26 mouse cellular contexts compared by ENCODE assay signal in the genomic region with DNA sequence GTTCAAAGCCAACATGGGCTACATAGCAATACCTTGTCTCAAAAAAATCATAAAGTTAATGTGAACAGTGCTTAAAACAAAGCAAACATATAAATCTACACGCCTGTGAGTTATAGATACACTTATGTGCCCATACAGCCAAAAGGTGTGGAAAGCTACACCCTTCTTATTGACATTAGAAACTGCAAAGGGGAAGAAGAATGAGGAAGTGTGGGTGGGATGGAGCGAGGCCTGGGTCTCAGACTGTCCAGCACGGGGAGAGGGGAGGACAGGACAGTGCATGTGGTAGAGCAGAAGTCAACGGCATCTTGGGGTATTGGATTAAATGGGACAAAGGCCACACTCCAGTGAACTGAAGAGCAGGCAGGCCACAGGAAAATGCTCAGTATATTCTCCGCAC.
DNase-seq lines count a peak whose midpoint lies in the region; ATAC-seq and TF ChIP-seq lines count a peak whose summit lies in the region.
"Had no signal": no experiment of that assay in that cellular context is flagged by ENCODE, and none has a peak within 500 bp of the region (broad histone marks: within the 10 kb centered on the region; RNA-seq: fewer than 3 reads in every experiment).

No protein-coding gene starts in this region.

- H3K27me3 ChIP-seq in lung, postnatal 0 days (replicated peaks; ENCODE audit: insufficient read depth, low read length) = no peaks in the 10 kb centered on the region
- no peaks in the 10 kb centered on the region for H3K27me3 ChIP-seq in MEL (ENCODE audit: control insufficient read depth in 1 of 2, insufficient read depth in 2 of 2, low read length in 2 of 2)
- H3K27me3 ChIP-seq in stomach, embryonic 16.5 days (ENCODE audit: control insufficient read depth, insufficient read depth, low read length) = no peaks in the 10 kb centered on the region
- H3K27me3 ChIP-seq: CH12.LX; heart, embryonic 13.5 days; limb, embryonic 13.5 days; liver, embryonic 13.5 days; stomach, embryonic 15.5 days had no signal

- no peak for TF ChIP-seq RAD21 in MEL (IDR thresholded peaks at IDR 0.05; ENCODE audit: low read depth, low read length)

- TF ChIP-seq CTCF in lung, postnatal 0 days (IDR thresholded peaks at IDR 0.05) = no peak
- no peak for TF ChIP-seq CTCF in MEL (IDR thresholded peaks at IDR 0.05 in 2 of 3, conservative IDR thresholded peaks at IDR 0.05 in 1 of 3; ENCODE audit: control insufficient read depth in 1 of 3, insufficient read depth in 1 of 3, low read depth in 2 of 3, low read length in 3 of 3, poor library complexity in 1 of 3, severe bottlenecking in 1 of 3)

- no peak for TF ChIP-seq EP300 in lung, postnatal 0 days (IDR thresholded peaks at IDR 0.05)
- peak; percentile 35 to 51; a peak in 3 of 4 replicates for TF ChIP-seq EP300 in MEL (IDR thresholded peaks at IDR 0.05; ENCODE audit: low read depth in 1 of 2, low read length in 2 of 2)

- H3K79me2 ChIP-seq in MEL (ENCODE audit: control insufficient read depth, insufficient read depth, low read length, poor library complexity) = no peaks in the 10 kb centered on the region

- WGBS in lung, postnatal 0 days = 71% methylated on average over 5 of the region's 5 CpGs
- WGBS in stomach, embryonic 16.5 days = 68% methylated on average over 5 of the region's 5 CpGs

- H3K4me1 ChIP-seq in lung, postnatal 0 days (ENCODE audit: insufficient read depth, low read depth, low read length) = no peaks in the 10 kb centered on the region; the same call in 1 of the 2 replicates
- H3K4me1 ChIP-seq in MEL (ENCODE audit: control insufficient read depth in 1 of 2, insufficient read depth in 2 of 2, low read length in 2 of 2) = peaks cover 13 to 24% of the 10 kb centered on the region in 2 experiments
- H3K4me1 ChIP-seq in stomach, embryonic 16.5 days (ENCODE audit: control insufficient read depth, insufficient read depth, low read length) = no peaks in the 10 kb centered on the region; the same call in 1 of the 2 replicates
- H3K4me1 ChIP-seq: forebrain, embryonic 10.5 days; heart, embryonic 13.5 days; limb, embryonic 13.5 days; stomach, embryonic 15.5 days had no signal

- H3K27ac ChIP-seq in lung, postnatal 0 days (ENCODE audit: low read length) = no peak overlapping the region
- H3K27ac ChIP-seq in MEL (ENCODE audit: control insufficient read depth, low read depth, low read length) = no peak overlapping the region
- H3K27ac ChIP-seq in stomach, embryonic 16.5 days (ENCODE audit: low read length) = no peak overlapping the region
- H3K27ac ChIP-seq: forebrain, embryonic 10.5 days; heart, embryonic 13.5 days; limb, embryonic 13.5 days; stomach, embryonic 15.5 days had no signal

- no peak for TF ChIP-seq POLR2A in MEL (IDR thresholded peaks at IDR 0.05; ENCODE audit: control insufficient read depth in 1 of 2, insufficient read depth in 1 of 2, low read depth in 1 of 2, low read length in 2 of 2, poor library complexity in 1 of 2)

- DNase-seq in lung, postnatal 0 days (ENCODE audit: low spot score) = peak; percentile 30
- DNase-seq in lung, postnatal 10 days = no peak
- peak; percentile 49 for DNase-seq in MEL (ENCODE audit: low read depth, low spot score)
- DNase-seq in lung, postnatal 36 days = peak; percentile 63
- DNase-seq in T-cell, adult 2 months (ENCODE audit: low spot score) = no peak
- DNase-seq in embryo, embryonic 9.5 days (ENCODE audit: extremely low spot score) = no peak
- DNase-seq: adrenal gland, postnatal 25 days; cerebellum, adult 11-12 months; cerebellum, postnatal 10 days; gastrocnemius, postnatal 14 days; heart, adult 18-20 months; heart, postnatal 14 days; kidney, postnatal 36 days; liver, embryonic 13.5 days; right cerebral cortex, adult 18-20 months; right cerebral cortex, postnatal 4 days had no signal

- no peaks in the 10 kb centered on the region for H3K9me3 ChIP-seq in lung, postnatal 0 days (ENCODE audit: low read length)
- no peaks in the 10 kb centered on the region for H3K9me3 ChIP-seq in MEL (replicated peaks; ENCODE audit: insufficient read depth, low read length)
- H3K9me3 ChIP-seq in stomach, embryonic 16.5 days (replicated peaks; ENCODE audit: control insufficient read depth, low read length) = no peaks in the 10 kb centered on the region
- H3K9me3 ChIP-seq: forebrain, embryonic 10.5 days; G1E; heart, embryonic 13.5 days; limb, embryonic 13.5 days; liver, embryonic 13.5 days; stomach, embryonic 15.5 days had no signal

- H3K36me3 ChIP-seq in lung, postnatal 0 days (ENCODE audit: insufficient read depth, low read length) = no peaks in the 10 kb centered on the region
- H3K36me3 ChIP-seq in MEL (ENCODE audit: control insufficient read depth in 1 of 2, insufficient read depth in 2 of 2, low read length in 2 of 2) = peaks cover 0 to 20% of the 10 kb centered on the region in 2 experiments; a peak in 2 of 4 replicates
- no peaks in the 10 kb centered on the region for H3K36me3 ChIP-seq in stomach, embryonic 16.5 days (ENCODE audit: control insufficient read depth, insufficient read depth, low read length)
- H3K36me3 ChIP-seq: stomach, embryonic 15.5 days had no signal

- ATAC-seq in lung, postnatal 0 days = peak; percentile 25; the same call in 1 of the 2 replicates
- ATAC-seq in stomach, embryonic 16.5 days (ENCODE audit: insufficient read depth, low FRiP score) = peak; percentile 29; the same call in 1 of the 2 replicates
- ATAC-seq: forebrain, embryonic 16.5 days; intestine, postnatal 0 days; midbrain, embryonic 16.5 days had no signal

- no peak overlapping the region for H3K4me3 ChIP-seq in lung, postnatal 0 days (ENCODE audit: low read depth, low read length)
- no peak overlapping the region for H3K4me3 ChIP-seq in MEL (ENCODE audit: control insufficient read depth in 1 of 2, insufficient read depth in 1 of 2, low read depth in 2 of 2, low read length in 2 of 2)
- no peak overlapping the region for H3K4me3 ChIP-seq in stomach, embryonic 16.5 days (replicated peaks; ENCODE audit: low read length)
- H3K4me3 ChIP-seq: forebrain, embryonic 10.5 days; heart, embryonic 13.5 days; limb, embryonic 13.5 days; liver, embryonic 13.5 days; stomach, embryonic 15.5 days had no signal

- no peak overlapping the region for H3K9ac ChIP-seq in lung, postnatal 0 days (replicated peaks; ENCODE audit: low read depth)
- H3K9ac ChIP-seq in MEL (ENCODE audit: control insufficient read depth, low read depth, low read length, poor library complexity, severe bottlenecking) = no peak overlapping the region
- no peak overlapping the region for H3K9ac ChIP-seq in stomach, embryonic 16.5 days (ENCODE audit: low read length)
- H3K9ac ChIP-seq: heart, embryonic 13.5 days; limb, embryonic 13.5 days; liver, embryonic 13.5 days; stomach, embryonic 15.5 days had no signal

- no peak overlapping the region for H3K4me2 ChIP-seq in lung, postnatal 0 days (replicated peaks; ENCODE audit: low read depth, low read length)
- no peak overlapping the region for H3K4me2 ChIP-seq in stomach, embryonic 16.5 days (ENCODE audit: low read depth, low read length)
- H3K4me2 ChIP-seq: heart, embryonic 13.5 days; limb, embryonic 13.5 days; liver, embryonic 13.5 days; stomach, embryonic 15.5 days had no signal

TF ChIP-seq in MEL, 35 proteins besides CTCF, POLR2A, EP300 and RAD21:
- no peak for TF ChIP-seq ZMIZ1 (IDR thresholded peaks at IDR 0.05; ENCODE audit: low read depth, low read length)
- 0 out of 2 replicates have a peak, but pooled peaks have one; percentile 7 for TF ChIP-seq RCOR1 (IDR thresholded peaks at IDR 0.05; ENCODE audit: low read depth, low read length)
- no peak for TF ChIP-seq HCFC1 (IDR thresholded peaks at IDR 0.05; ENCODE audit: low read depth, low read length)
- TF ChIP-seq TAL1 (IDR thresholded peaks at IDR 0.05; ENCODE audit: low read length) = peak; percentile 48
- no peak for TF ChIP-seq MXI1 (IDR thresholded peaks at IDR 0.05; ENCODE audit: low read depth, low read length)
- TF ChIP-seq TCF12 (IDR thresholded peaks at IDR 0.05; ENCODE audit: low read depth, low read length) = no peak

Comparison
In these comparisons a context has a peak if more than half of its experiments do, and no peak if none do; other contexts are left out.
1. DNase-seq: peak in lung, postnatal 0 days (single experiment), MEL (single experiment) and lung, postnatal 36 days (single experiment); none in lung, postnatal 10 days (single experiment), T-cell, adult 2 months (single experiment) and embryo, embryonic 9.5 days (single experiment).